Mouse (Mus musculus) T-helper 1 cell (primary cell): ENCODE measurements at regions not wholly inside any gene's neighbourhood (a gene's known extent, or its start where the extent isn't known, plus 50 kb on each side); places are given as distances from the start of the nearest gene placed in this dataset.

Source experiments
- in situ Hi-C: fragments of 300-600 bp; cut with MboI, MseI; formaldehyde crosslinking; loops from one replicate; pipeline ENCODE4 v1.15.1; 2025; ENCODE audit warnings: high pct_unique_total_duplicates

- in situ Hi-C loops, result loop anchor here (10.0 kb wide), 1 partner anchor 1986 kb away; no protein-coding TSS in a partner anchor
Measured at GRCm38 (mm10) chrX:164878336-164878735, 101.8 kb downstream of the Mospd2 start.

DNA sequence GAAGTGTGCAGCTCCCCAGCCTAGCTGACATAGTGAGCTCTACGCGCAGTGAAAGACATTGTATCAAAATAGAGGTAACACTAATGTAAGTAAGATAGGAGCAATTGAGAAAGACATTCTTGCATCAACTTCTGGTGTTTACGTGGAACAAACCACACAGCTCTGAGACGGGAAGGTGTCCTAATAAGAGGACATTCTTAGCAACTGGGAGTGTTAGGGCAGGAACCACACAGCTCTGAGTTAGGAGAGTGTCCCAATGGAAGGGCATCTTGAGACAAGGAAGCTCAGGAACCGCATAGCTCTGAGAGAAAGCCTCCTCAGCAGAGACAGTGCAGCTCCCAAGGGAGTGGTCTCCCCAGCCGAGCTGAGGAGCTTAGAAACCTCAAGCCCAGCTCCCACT is 139.8 kb downstream of the Mospd2 start:
- in situ Hi-C loops, result no loop called here

GRCm38 (mm10) chrX:164820906-164821305 is 159.3 kb downstream of the Mospd2 start:
- in situ Hi-C loops, result no loop called here

GRCm38 (mm10) chrX:164787293-164787692 is 192.9 kb downstream of the Mospd2 start:
- in situ Hi-C loops, result no loop called here

- in situ Hi-C loops, result no loop called here
Measured at GRCm38 (mm10) chrX:164764919-164765318, 215.3 kb downstream of the Mospd2 start.

DNA sequence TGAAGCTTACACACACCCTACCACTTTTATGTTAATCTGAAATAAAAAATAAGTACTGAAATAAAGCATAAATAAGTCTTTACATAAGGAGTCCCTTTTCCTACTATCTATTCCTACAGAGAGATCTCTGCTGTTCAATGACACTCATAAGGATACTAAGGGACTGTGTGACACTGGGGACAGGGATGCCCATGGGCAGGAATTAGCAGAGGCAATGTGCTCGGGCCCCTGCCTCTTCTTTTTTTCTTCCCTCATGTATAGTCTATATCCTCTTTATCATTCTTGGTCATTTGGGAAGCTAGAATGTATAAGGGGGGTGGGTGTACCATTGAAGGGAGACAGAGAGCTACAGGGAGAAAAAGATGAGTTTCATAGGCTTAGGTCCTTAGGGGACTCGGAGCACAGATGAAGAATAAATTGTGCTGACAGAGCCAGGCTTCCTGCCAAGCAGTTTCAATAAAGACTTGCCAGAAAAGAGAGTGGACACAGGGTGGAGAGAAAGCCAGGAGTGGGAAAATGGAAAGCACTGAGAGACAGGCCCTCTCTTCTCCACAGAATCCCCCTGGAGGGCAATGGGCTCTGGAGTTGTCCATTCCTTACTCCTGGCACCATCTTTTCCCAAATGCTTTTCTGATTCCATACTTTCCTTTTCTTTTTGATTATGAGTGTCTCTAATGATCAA is 216.3 kb downstream of the Mospd2 start:
- in situ Hi-C loops, result no loop called here

DNA sequence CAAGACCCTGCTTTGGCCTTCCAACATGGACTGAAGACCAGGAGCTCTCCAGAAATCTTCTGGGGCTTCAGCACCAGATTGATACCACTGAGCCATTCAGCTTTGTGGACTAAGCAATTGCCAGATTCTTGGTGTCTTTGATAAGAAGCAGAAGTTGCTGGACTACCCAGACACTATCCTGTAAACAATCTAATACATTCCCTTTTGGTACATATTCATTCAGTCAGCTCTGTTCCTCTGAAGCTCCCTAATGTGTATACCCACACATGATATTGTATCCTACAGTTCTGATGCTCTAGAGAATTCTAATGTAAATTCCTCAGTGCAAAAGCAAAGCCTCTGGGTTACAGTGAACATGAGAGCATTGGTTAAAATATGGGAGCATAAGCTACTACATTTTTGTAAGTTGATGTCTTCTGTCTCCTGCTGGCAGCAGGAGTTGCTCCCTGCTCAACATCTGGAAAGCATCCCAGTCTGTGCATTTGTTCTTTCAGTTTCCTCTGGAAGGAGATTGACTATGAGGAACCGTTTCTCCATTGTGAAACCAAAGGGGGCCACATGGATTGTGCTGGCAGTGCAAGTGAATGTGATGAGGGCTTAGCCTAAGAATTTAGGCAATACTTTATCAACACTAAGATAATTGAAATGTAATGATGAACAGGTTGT is 234.5 kb downstream of the Mospd2 start:
- in situ Hi-C loops, result no loop called here
